Mouse (Mus musculus) brain, embryonic 14.5 days (tissue): ENCODE data around the gene Pfpl.

Source experiments
- CTCF ChIP-seq: fragments of 200-500 bp; IDR thresholded peaks from 2 replicates; pipeline ENCODE4 v1.5.1; 2012; ENCODE audit warnings: inconsistent platforms, mild to moderate bottlenecking, moderate library complexity, borderline replicate concordance; ENCODE audit not compliant: insufficient read depth, insufficient read length; ENCODE audit errors: extremely low read depth
- POLR2A ChIP-seq: fragments of 200-500 bp; IDR thresholded peaks from 2 replicates; pipeline ENCODE4 v1.6.1; 2012; ENCODE audit warnings: mild to moderate bottlenecking, inconsistent platforms, borderline replicate concordance; ENCODE audit not compliant: poor library complexity, insufficient read depth, insufficient read length, severe bottlenecking; ENCODE audit errors: extremely low read depth

DNA sequence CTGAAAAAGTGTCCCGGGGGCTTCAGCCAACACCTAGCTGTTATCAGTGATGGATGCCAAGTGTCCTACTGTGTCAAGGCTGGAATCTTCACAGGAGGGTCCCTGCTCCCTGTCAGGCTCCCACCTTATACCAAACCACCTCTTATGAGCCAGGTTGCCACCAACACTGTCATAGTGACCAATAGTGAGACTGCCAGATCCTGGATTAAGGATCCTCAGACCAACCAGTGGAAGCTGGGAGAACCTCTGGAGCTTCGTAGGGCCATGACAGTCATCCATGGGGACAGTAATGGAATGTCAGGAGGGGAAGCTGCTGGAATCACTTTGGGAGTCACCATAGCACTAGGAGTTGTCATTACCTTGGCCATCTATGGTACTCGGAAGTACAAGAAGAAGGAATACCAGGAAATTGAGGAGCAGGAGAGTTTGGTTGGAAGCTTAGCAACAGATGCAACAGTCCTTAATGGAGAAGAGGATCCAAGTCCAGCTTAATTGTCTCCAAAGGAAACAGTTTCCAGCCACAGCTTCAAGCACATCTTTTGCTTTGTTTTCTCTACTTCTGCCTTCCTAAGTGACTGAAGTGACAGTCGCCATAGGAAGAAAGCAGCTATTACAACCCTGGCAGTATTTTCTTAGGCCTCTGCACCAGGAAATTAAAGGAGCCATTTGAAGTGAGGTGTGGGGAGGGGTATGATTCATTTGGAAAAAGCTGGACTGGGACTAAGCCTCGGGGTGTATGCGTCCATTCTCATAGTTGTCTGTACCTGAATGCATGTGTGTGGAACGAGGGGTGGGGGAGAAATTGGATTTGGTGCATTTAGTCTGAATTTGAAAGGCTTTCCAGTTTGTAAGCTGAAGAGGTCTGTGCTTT is 35.4 kb downstream of the Pfpl start:
- TF ChIP-seq CTCF, result no peak
- no peak for TF ChIP-seq POLR2A
